Mouse (Mus musculus): Measurements from ENCODE around the gene Gba2.

Gene Gba2

DNA sequence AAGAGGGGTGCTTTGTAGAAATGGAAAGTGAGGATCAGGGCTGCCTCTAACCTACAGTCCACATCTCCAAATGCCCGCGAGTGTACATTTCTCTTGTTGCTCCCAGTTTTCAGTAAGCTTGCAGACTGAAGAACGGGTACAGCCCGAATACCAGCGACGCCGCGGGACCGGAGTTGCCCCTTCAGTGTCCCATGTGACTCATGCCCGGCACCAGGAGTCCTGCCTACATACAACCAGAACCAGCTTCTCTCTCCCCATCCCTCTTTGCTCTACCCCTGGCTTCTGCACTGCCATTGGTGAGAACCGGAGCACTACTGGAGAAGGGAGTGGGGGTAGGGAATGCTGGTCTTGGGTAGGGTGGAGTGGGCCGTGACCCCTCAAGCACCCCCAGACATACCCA, 2.7 kb upstream of the Gba2 start:
- 95% methylated on average over 12 of the region's 12 CpGs for WGBS

DNA sequence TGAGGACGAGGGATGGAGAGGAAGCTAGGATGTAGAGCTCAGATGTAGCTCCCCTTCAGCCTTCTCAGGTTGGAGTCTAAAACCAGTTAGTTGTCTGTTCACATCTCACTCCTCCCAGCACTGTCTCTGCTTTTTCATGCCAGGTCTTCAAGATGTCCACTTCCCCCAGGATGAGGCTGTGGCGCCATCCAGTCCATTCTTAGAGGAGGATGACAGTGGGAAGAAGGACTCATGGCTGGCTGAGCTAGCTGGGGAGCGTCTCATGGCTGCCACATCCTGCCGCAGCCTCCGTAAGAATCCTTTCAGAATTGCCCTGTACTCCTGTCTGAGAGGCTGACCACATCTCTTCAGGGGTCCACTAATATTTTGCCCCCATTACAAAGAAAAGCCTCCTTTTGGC, 2.0 kb upstream of the Gba2 start:
- WGBS = 96% methylated on average over 5 of the region's 5 CpGs

DNA sequence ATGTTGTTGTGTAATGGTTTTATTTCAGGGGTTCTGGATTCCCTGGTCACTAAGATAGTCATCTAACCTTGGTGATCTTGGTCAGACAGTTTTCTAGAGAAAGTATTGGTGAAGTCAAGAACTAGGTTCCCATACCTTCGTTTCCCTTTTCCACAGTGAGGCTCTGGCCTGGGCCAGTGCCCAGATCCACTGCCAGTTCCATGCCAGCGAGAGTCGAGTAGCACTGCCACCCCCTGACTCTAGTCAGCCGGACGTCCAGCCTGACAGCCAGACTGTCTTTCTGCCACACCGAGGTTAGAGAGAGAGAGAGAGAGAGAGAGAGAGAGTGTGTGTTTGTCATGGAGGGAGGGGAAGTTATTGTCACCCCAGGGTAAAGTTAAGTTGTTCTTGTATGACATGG, 1.1 kb upstream of the Gba2 start:
- 47% methylated on average over 6 of the region's 6 CpGs for WGBS

DNA sequence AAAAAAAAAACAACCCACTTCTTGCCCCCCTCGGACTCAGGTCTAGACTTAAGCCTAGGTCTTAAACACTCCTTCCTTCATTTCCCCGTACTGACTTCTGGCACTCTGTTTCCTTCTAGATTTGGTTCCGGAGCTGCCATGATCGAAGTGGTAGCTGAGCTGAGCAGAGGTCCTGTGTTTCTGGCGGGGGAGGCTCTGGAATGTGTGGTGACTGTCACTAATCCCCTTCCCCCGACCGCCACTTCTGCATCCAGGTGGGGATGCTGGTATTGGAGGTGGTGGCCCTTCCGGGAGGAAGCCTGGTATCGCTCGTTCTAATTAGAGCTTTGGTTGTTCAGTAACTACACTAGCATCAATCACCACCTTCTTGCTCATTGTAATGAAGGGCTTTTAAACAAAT, 583 bp upstream of the Gba2 start:
- 4% methylated on average over 10 of the region's 10 CpGs for WGBS

DNA sequence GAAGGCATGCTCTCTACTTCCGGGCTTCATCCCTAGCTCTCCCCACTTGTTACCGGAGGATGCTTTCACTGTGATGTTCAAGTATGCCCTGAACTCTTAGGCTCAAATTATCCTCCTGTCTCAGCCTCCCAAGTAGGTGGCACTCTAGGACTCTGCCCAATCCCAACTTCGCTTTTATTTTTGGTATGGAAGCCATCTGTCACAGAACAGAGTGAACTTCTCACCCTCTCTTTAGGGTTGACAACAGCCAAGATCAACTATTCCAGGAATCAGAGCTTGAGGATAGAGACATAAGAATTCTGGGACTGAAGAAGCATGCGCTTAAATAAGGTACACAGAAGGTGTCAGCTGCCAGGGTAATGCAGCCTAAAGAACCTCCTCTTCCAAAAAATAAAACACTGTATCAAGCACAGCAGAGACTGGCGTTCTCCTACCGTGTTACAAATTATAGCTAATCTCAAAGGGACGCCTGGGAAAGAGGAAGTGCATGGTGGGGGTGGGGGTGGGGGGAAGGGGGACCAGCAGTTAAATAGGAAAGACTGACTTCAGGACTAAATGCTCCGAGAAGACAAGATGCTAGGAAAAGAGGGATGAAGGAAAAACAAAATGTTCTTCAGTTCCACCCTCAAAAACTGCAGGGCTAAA, 1.3 kb downstream of the Gba2 start:
- 18% methylated on average over 8 of the region's 8 CpGs for WGBS

DNA sequence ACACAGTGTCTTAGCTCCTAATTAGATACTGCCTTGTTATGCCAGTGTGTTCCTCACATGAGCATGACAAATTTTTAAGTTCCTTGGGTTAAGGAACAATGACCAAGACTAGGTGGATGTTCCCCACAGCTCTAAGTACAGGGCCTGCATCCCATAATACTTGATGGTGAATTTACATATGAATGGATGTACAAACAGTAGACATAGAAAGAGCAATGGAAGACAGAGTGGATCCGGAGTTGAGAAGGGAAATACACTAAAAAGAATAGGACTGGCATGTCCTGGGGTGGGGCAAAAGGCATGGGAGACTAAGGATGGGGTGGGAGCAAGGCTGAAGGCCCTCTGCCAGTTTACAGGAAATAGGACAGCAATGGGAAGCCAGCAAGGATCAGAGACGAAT, 3.3 kb downstream of the Gba2 start:
- WGBS = 25% methylated on average over 2 of the region's 2 CpGs

DNA sequence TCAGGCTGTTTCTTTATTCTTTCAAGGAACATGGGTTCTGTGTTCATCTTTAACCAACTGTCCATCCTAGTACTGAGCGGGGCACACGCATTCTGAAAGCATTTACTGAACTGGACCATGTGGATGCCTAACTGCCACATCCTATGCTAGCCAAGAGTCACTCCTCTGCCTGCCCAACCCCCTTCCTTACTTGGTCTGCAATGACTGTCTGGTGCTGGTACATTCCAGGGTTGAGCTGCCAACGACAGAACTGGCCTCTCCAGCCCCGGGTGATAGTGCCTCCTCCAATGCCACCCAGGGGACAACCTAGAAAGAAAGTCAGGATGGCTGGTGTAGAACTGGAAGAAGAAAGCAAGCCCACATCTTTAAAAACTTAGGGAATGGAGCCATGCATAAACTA, 5.1 kb downstream of the Gba2 start:
- 83% methylated on average over 4 of the region's 4 CpGs for WGBS

DNA sequence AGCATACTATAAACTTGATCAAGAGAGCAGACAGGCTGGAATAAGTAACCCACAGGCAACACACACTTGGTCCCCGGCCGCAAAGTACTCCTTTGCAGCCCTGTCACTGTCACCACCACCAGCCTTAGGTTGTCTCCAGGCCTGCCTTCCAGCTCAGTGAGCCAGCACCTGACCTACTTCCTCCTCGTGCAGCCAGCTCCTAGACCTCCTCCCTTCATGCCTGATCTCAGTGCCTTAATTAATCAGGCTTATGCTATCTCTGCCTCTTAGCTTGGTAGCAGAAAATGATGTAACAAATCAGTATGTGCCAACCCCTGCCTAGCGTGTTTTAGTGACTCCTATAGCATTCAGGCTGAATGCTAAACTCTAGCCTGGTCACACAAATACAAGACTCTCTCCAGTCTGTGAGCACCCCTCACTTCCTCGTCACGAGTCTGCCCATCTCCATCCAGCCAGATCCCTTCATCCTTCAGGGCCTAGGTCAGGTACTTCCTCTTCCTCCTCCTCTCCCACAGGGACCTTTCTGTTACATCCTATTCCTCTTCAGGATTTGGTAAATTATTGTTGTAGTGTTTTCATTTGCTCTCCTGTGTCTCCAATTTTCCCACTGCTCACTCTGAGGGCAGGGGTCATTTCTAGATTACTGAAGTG, 7.2 kb downstream of the Gba2 start:
- 69% methylated on average over 6 of the region's 6 CpGs for WGBS

DNA sequence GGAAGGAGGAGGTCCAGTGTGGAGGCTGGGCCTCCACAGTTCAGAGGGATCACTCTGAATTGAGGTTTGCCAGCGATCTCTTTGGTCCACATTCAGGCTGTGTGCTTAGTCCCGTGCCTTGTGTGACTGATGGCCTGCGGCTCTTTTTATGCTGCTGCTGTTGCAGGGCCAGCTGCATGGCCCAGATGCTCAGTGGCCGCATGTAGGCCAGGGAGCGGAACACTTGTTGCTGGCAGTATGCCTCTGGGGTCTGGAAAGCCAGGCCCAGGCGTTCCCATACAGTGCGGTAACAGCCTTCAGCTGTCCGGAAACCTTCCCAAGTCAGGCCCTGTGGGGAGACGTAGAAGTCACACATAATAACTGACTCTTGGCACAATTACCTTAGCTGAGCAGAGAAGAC, 11.5 kb downstream of the Gba2 start:
- 80% methylated on average over 9 of the region's 9 CpGs for WGBS

DNA sequence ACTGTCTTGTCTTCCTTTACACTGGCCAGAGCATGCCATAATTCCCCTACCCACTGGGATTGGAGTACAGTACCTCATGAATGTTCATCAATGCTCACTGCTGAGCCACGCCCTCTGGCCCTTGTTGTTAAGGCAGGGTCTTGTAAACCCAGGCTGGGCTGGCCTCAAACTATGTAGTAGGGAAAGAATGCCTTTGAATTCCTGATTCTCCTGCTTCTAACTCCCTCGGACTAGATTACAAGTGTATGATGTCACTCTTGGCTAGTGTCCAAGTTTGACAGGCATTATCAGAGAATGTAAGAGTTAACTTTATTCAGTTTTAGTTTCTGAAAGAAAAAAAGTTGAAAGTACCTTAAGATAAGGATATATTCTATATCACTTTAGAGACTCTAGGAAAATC, 14.4 kb downstream of the Gba2 start:
- WGBS = 24% methylated on average over 2 of the region's 2 CpGs

DNA sequence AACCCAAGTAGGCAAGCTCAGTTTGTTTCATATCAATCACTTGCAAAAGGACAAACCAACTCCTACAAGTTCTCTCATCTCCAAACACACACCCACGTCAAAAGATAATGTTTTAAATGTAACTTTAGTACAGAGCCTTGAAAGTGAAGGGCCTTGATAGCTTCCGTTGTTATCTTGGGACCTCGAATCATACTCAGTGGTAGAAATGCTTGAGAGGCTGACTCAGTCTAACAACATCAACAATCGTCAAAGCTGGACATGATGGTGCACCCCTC, 15.1 kb downstream of the Gba2 start:
- WGBS = 61% methylated on average over 4 of the region's 4 CpGs

DNA sequence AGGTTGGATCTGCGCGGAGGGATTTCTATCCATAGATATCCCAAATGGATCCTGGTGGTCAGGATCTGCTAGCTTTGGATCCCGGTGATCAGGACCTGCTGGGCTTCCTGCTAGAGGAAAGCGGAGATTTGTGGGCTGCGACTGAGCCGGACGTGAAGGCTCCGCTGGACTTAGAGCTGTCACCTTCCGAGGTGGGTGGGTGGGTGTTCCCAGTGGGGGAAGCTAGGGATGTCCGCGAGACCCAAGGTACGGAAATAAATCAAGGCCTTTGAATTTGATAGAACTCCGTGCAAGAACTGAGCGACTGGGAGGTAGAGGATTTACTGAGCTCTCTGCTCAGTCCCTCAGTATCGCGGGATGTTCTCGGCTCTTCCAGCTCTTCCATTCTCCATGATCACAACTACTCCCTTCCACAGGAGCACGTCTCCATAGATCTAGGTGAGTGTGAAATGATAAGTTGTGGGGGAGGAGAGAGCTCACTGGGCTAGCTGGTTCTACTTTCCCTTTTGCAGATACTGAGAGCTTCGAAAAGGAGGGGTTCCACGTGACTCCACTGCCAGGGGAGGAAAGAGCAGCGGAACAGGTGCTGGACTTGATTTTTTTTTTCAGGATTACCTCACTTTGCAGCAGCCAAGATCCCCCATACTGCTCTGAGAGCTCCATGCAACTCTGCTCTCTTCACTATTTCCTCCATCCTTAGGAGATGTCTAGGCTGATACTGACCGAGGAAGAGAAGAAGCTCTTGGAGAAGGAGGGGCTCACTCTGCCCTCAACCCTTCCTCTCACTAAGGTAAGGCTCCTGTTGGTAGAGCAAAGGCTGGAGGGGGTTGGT, 15.7 kb downstream of the Gba2 start:
- WGBS = 2% methylated on average over 22 of the region's 22 CpGs

DNA sequence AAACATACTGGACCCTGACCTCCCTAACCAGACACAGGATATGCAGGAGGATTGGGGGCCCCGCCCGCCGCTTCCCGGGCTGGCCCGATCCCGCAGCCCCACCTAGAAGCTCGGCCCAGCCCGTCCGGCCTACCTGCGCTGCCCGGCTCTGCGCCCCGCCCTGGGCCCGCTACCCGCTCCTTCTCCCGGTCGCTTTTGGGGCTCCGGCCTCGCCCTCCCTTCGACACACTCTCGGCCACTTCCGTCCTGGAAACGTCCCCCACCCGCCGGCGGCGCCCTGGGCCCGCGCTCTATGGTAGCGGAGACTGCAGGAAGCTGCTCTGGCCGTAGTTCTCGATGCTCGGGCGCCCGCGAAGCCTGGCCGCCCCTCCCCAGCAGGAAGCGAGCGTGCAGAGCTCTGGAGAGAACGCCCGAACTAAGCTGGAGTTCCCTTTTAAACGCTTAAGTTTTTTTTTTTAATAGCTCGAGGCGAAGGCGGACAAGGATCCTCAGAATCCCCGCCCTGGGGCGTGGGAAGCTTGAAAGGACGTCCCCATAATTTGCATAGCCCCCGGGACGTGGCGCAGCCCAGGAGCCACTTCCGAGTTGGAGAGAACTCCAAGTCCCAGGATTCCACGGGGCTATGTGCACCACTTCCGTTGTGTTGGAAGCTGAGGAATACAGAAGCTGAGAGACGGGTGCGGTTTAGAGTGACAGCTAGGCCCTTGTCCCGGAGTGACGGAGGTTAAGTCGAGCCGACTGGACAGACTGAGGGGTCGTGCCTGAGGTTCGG, 16.5 kb downstream of the Gba2 start, which contains the start of the genes Creb3 and Tln1:
Gene Creb3 (plus strand): TSS at position 336 of the 772 bp plus-strand sequence.
Gene Tln1 (minus strand): TSS at position 695 of the 772 bp plus-strand sequence.
- under 1% methylated on average over 62 of the region's 62 CpGs for WGBS

DNA sequence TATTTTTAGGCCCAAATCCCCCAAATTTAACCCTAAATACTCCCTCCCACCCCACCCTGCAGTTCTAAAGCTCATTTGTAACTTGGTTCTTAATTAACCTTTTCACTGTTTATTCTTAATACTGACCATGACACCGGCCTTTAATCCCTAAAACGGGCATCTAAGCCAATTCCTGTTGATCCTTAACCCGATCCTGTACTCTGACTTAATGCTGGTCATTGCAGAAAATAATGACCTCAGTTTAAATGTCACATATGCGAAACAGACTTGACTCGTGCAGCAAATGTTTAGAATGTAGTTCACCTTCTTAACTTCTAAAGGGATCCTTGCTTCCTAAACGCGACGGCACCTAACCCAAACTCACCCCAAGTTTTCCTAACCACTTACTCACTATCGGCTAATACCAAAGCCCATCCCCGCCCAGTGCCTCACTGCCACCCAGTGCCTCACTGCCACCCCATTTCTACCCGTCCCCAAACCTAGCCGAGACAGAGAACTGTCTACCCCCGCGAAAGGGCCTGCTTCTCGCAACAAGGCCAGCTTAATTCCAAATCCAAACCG, 17.2 kb downstream of the Gba2 start:
- WGBS = 1% methylated on average over 16 of the region's 16 CpGs

DNA sequence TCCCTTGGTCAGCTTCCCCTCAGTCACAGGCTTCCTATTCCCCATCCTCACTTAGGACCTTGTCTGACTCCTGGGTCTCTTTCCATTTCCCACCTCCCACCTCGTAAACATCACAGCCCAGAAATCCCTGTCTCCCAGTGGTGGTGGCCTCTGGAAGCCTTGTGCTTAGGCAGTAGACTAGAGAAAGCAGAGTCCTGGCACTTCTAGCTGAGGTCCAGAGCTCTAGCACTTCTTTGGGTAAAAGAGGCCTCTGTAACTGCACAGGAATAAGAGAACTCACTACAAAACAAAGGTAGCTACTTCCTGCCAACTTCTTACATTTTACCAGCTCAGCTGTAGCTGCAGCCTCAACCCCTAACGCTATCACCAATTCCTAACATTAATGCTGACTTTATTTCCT, 17.7 kb downstream of the Gba2 start:
- WGBS = 22% methylated on average over 2 of the region's 2 CpGs

DNA sequence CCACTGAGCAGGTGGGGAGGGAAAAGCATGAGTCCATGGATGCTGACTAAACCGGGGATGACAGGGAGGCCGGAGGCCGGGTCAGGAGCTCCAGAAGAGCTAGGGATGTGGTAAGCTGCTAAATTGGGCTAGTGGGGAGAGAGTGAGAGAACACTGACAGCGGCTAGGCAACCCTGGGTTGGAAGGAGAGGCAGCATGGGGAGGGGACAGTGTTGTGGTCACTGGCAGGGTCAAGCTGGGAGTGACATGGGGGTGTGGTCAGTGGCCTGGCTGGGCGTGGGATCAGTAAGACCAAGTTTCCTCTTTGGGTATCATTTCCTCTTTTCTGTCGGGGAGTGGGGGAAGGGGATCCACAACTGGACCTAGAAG, 18.4 kb downstream of the Gba2 start:
- WGBS = 51% methylated on average over 6 of the region's 6 CpGs

DNA sequence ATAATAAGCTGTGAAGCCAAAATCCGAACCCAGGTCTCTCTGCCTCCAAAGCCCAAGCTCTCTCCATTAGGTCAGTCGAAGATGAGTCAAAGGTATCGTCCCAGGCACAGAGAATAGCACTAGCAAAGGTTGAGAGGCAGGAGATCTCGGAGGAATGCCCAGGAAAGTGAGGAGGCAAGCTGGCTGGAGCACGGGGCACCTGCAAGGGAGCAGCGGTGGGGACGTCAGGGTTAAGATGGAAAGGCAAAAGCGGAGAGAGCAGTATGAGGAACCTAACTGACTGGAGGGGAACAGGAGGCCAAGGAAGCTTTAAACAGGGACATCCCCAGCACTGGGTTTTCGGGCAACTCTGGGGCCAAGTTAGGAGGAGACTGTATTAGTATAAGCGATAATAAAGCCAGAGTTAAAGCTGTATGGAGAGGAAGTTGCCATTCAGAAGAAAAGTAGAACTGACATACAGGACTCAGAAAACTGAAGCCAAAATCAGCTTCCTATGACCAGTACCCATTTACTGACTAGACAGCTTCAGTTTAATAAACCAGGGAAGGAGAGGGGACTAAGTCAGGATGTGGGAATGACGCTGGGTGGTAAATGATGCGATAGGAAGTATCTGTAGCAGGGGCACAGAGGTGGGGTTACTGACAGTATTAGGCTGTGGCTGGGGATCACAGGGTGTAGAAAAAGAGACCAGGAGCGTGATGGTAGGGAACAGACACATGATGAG, 19.0 kb downstream of the Gba2 start:
- 77% methylated on average over 13 of the region's 13 CpGs for WGBS

DNA sequence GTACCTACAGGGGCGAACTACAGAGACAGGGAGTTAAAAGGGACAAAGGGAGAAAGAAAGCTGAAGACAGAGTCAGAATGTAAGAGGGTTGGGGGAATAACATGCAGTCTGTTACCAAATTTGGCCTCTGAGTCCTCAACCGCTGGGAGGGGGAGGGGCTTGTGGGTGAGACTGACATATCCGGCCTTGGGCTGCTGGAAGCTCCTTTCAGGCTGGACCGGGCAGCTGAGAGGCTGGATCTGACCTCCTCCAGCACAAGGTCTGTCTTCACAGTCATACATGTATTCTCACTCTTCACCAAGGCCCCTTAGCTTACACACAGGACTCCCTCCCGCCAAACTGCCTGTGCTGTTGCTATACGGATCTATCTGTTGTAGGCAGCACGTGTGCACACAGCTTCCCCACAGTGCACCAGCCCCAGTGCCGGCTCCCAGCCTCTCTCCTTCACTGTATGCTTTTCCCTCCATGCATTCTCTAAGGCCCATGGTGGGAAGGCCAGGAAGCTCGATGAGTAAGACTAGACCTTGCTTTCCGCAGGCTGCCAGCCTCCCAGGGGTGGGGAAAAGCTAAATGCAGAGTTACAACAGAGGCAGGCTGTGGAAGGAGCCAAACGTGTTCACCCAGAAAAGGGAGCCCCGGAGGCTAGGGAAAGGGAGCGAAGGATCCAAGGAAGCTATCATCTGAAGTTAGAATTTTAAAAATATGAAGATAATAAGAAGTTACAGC, 19.9 kb downstream of the Gba2 start:
- WGBS = 25% methylated on average over 13 of the region's 13 CpGs

DNA sequence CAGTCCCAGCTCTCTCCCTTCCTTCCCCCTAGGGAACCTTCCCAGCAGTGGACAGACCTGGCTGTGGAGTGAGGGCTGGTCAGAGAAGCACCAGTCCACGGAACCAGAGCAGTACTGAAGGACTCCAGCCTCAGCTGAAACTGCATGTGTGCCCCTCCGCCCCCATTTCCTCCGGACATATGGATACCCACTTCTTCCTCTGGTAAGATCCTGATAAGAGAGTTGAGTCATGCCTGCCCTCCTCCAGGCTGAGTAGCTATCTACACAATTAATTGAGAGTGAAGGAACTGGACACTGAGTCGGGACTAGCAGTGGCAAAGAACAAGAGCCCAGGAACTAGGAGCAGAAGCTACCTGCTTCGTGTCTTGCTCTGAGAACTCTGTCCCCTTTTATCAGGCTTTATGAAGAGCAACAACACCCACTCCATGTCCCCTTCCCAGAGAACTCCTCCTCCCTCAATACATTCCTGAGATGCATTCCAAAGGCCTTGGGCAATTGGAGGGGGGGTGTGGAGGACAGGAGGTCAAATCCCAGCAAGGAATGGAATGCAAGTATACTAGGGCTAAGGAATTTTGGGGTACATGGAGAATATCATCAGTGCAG, 20.5 kb downstream of the Gba2 start:
- 62% methylated on average over 5 of the region's 5 CpGs for WGBS

DNA sequence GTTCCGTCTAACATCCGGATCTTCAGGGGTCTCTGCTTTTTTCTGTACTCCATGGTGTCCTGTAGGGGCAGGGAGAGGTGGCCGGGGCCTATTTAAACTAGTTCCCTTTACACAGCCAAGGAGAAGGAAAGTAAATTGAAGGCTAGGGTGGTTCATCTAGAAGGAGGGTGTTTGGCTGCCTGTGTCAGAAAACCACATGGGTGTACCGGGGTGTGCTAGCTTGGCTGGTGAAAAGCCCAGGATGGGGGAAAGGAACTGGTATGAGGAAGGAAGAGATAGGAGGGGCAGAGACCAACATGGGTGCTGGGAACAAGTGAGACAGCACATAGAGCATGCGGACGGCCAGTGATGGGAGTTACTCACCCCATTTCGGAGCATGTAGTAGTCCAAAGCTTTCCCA, 22.7 kb downstream of the Gba2 start:
- 91% methylated on average over 7 of the region's 7 CpGs for WGBS

All from cerebral cortex, adult 2 months (tissue).